Mouse (Mus musculus) lung, postnatal 0 days (tissue): ENCODE measurements around the gene Cd86.

Source experiments
- CTCF ChIP-seq: IDR thresholded peaks from 2 replicates; pipeline ENCODE4 v1.5.1; 2016; ENCODE audit warnings: antibody characterized with exemption, mild to moderate bottlenecking
- EP300 ChIP-seq: IDR thresholded peaks from 2 replicates; pipeline ENCODE4 v1.6.1; 2016; ENCODE audit warnings: antibody characterized with exemption, mild to moderate bottlenecking, control low read depth

DNA sequence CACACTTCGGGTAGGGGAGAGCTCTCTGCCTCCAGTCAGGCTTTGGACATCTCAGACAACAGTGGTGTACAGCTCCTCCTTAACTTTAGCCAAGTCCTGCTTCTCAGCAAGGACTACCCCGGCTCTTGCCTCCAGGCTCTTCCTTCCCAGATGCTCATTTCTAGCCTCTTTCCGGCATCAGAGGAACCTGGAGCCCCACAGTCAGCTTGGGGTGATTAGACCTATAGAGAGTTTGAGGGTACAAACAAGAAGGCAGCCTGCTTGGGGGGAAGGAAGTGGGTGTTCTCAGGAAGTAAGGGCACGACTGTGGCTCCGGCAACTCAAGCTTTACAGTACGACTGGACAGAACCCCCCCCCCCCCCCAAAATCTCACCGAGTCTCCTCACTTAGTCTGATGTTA lies 42.9 kb upstream of the Cd86 start:
- TF ChIP-seq CTCF (no peak), EP300 (no peak)
